8 mouse cellular contexts compared by ENCODE assay signal in the genomic region with DNA sequence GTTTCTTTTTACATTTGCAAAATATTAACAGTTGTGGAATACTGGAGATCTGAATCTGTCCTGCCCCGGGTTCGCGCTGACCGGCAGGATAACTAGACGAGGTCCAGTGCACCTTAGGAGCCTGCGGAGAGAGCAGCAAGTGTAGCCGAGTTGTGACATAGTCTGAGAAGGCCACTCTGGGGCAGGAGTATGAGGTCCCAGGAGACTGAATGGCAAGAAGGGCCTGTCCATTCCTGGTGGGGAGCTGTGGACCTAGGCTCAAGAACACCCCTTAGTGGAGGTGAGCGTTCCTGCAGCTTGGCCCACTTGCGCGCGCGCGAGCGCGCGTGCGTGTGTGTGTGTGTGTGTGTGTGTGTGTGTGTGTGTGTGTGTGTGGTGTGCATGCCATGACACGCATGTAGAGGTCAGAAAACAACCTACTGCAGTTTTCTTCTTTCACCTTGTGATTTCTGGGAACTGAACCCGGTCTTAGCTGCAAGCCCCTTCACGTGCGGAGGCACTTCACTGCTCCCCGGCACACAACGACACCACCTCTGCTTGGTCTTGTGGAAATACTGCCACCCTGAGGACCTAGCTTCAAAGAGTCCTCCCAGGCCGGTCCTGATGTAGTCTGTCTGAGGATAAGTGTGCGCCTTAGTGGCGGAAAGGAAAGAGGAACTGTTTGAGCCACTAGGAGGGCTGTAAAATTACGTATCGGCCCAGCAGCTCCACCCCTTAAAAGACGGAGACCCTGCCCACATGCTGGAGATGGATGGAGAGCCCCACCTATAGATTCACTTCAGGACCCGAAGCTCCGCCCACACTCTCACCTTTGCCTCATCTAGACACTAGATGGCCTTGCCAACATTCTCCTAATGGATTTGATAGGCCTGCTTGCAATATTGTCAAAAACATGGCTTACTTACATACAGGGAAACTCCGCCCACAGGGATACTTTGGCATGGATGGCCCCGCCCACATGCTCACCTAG. TPM values are rescaled to one million over a fixed set of nuclear protein-coding genes. Genes with fewer than 3 reads are reported as not detected.
A peak's percentile ranks its signal among the peaks of the same experiment; 100 is the strongest.
DNase-seq lines count a peak whose midpoint lies in the region; ATAC-seq and TF ChIP-seq lines count a peak whose summit lies in the region.

No protein-coding gene starts in this region.

- no peaks in the 10 kb centered on the region for H3K36me3 ChIP-seq in intestine, postnatal 0 days (ENCODE audit: control insufficient read depth, insufficient read depth)
- no peaks in the 10 kb centered on the region for H3K36me3 ChIP-seq in liver, adult 2 months (ENCODE audit: control insufficient read depth, insufficient read depth, low read length)
- no peaks in the 10 kb centered on the region for H3K36me3 ChIP-seq in midbrain, embryonic 16.5 days (ENCODE audit: control insufficient read depth, insufficient read depth, low read length)

- no peak overlapping the region for H3K9ac ChIP-seq in intestine, postnatal 0 days (ENCODE audit: low read depth, low read length)
- peak overlapping the region; percentile 55 for H3K9ac ChIP-seq in liver, adult 2 months (ENCODE audit: low read depth, low read length)
- H3K9ac ChIP-seq in midbrain, embryonic 16.5 days (ENCODE audit: low read depth, low read length): no peak overlapping the region

- no peaks in the 10 kb centered on the region for H3K79me2 ChIP-seq in liver, adult 2 months (ENCODE audit: control insufficient read depth, insufficient read depth, low read length)

- TF ChIP-seq CTCF in gastrocnemius, adult 2 months (IDR thresholded peaks at IDR 0.05): no peak; the same call in 1 of the 2 replicates
- TF ChIP-seq CTCF in intestine, postnatal 0 days (IDR thresholded peaks at IDR 0.05; ENCODE audit: low read depth): peak; percentile 48
- peak; percentile 78 for TF ChIP-seq CTCF in liver, adult 2 months (IDR thresholded peaks at IDR 0.05; ENCODE audit: low read depth, low read length)

- H3K27ac ChIP-seq in gastrocnemius, adult 2 months: peak overlapping the region; percentile 72
- H3K27ac ChIP-seq in intestine, postnatal 0 days (ENCODE audit: low read depth, low read length): peak overlapping the region; percentile 96
- H3K27ac ChIP-seq in liver, adult 2 months (replicated peaks; ENCODE audit: insufficient read depth, low read depth, low read length): peak overlapping the region; percentile 6
- H3K27ac ChIP-seq in midbrain, embryonic 16.5 days (ENCODE audit: low read length): no peak overlapping the region

- DNase-seq in urinary bladder, postnatal 14 days (ENCODE audit: low spot score): peak; percentile 66
- no peak for DNase-seq in urinary bladder, postnatal 25 days (ENCODE audit: low spot score)
- DNase-seq in cerebellum, postnatal 14 days: peak; percentile 54 to 68
- DNase-seq in gastrocnemius, adult 2 months: peak; percentile 64
- DNase-seq in liver, adult 2 months (ENCODE audit: extremely low read depth, low read depth, low spot score): peak; percentile 78
- peak; percentile 82 for DNase-seq in thymus, postnatal 0 days (ENCODE audit: low spot score)

- peak; percentile 87 for ATAC-seq in intestine, postnatal 0 days
- peak; percentile 89 for ATAC-seq in midbrain, embryonic 16.5 days

- H3K4me2 ChIP-seq in intestine, postnatal 0 days (replicated peaks; ENCODE audit: low read depth): peak overlapping the region; percentile 66
- H3K4me2 ChIP-seq in midbrain, embryonic 16.5 days (ENCODE audit: low read length): peak overlapping the region; percentile 33

- H3K4me1 ChIP-seq in intestine, postnatal 0 days (replicated peaks; ENCODE audit: control insufficient read depth, insufficient read depth, low read length): 0 out of 2 replicates have a peak, but pooled peaks cover 6% of the 10 kb centered on the region
- no peaks in the 10 kb centered on the region for H3K4me1 ChIP-seq in liver, adult 2 months (ENCODE audit: control insufficient read depth, insufficient read depth, low read length)
- H3K4me1 ChIP-seq in midbrain, embryonic 16.5 days (ENCODE audit: control insufficient read depth, insufficient read depth, low read length): peaks cover 8% of the 10 kb centered on the region; the same call in 1 of the 2 replicates

- 4% methylated on average over 32 of the region's 33 CpGs for WGBS in intestine, postnatal 0 days
- 4% methylated on average over 33 of the region's 33 CpGs for WGBS in liver, adult 2 months
- 3% methylated on average over 33 of the region's 33 CpGs for WGBS in midbrain, embryonic 16.5 days

- peak overlapping the region; percentile 68 for H3K4me3 ChIP-seq in gastrocnemius, adult 2 months
- peak overlapping the region; percentile 26 for H3K4me3 ChIP-seq in intestine, postnatal 0 days (ENCODE audit: low read depth, low read length)
- peak overlapping the region; percentile 11 for H3K4me3 ChIP-seq in liver, adult 2 months (ENCODE audit: insufficient read depth, low read depth, low read length)
- peak overlapping the region; percentile 25 for H3K4me3 ChIP-seq in midbrain, embryonic 16.5 days (ENCODE audit: low read depth, low read length)

- TF ChIP-seq POLR2A in liver, adult 2 months (IDR thresholded peaks at IDR 0.05; ENCODE audit: extremely low read depth, insufficient read depth, low read length): no peak

- H3K9me3 ChIP-seq in intestine, postnatal 0 days (ENCODE audit: control insufficient read depth): no peaks in the 10 kb centered on the region
- H3K9me3 ChIP-seq in midbrain, embryonic 16.5 days (replicated peaks; ENCODE audit: control insufficient read depth, low read length, poor library complexity, severe bottlenecking): no peaks in the 10 kb centered on the region

- intact Hi-C loops in gastrocnemius, adult 2 months (cut with DNase I): loop anchor here (1.0 kb wide), 2 partner anchors 33 to 59 kb away; no protein-coding TSS in a partner anchor

- H3K27me3 ChIP-seq in intestine, postnatal 0 days (replicated peaks; ENCODE audit: control insufficient read depth, insufficient read depth, low read length): no peaks in the 10 kb centered on the region
- H3K27me3 ChIP-seq in liver, adult 2 months (ENCODE audit: control insufficient read depth, insufficient read depth, low read length): no peaks in the 10 kb centered on the region
- no peaks in the 10 kb centered on the region for H3K27me3 ChIP-seq in midbrain, embryonic 16.5 days (ENCODE audit: control insufficient read depth, insufficient read depth, low read depth, low read length)

RNA-seq across cellular contexts. Expression of gene Cldn4, which starts 19.4 kb away (rescaled TPM):
- total RNA-seq in gastrocnemius, adult 2 months (2021): not detected
- polyA plus RNA-seq in intestine, postnatal 0 days (2015; fragmentation: Nextera tagmentation; extraction: Ambion mirVana): 62.1 and 76.6 TPM in 2 replicates
- 0.09 and 0.13 TPM in 2 replicates for total RNA-seq in liver, adult 2 months (2014; rRNA removed)
- polyA plus RNA-seq in liver, adult 2 months (2012; rRNA removed): 0.09 and 0.36 TPM in 2 replicates
- polyA plus RNA-seq in midbrain, embryonic 16.5 days (2015; fragmentation: Nextera tagmentation; extraction: Ambion mirVana): not detected in 2 replicates
- polyA plus RNA-seq in thymus, postnatal 0 days (2015; fragmentation: Nextera tagmentation; extraction: Ambion mirVana): 32.6 and 35.4 TPM in 2 replicates

RNA-seq across cellular contexts. Expression of gene Cldn3, which starts 19.9 kb away (rescaled TPM):
- not detected for total RNA-seq in gastrocnemius, adult 2 months (2021)
- polyA plus RNA-seq in intestine, postnatal 0 days (2015; fragmentation: Nextera tagmentation; extraction: Ambion mirVana): 96.0 and 116 TPM in 2 replicates
- 49.9 and 86.6 TPM in 2 replicates for total RNA-seq in liver, adult 2 months (2014; rRNA removed)
- 290 and 291 TPM in 2 replicates for polyA plus RNA-seq in liver, adult 2 months (2012; rRNA removed)
- 2.2 and 2.6 TPM in 2 replicates for polyA plus RNA-seq in midbrain, embryonic 16.5 days (2015; fragmentation: Nextera tagmentation; extraction: Ambion mirVana)
- polyA plus RNA-seq in thymus, postnatal 0 days (2015; fragmentation: Nextera tagmentation; extraction: Ambion mirVana): 6.4 and 6.8 TPM in 2 replicates

RNA-seq across cellular contexts. Expression of gene Mettl27, which starts 34.0 kb away (rescaled TPM):
- total RNA-seq in gastrocnemius, adult 2 months (2021): 1 to 10 TPM; 4.2 to 4.6 TPM
- 30.3 and 31.4 TPM in 2 replicates for polyA plus RNA-seq in intestine, postnatal 0 days (2015; fragmentation: Nextera tagmentation; extraction: Ambion mirVana)
- total RNA-seq in liver, adult 2 months (2014; rRNA removed): 13.5 and 19.1 TPM in 2 replicates
- polyA plus RNA-seq in liver, adult 2 months (2012; rRNA removed): 17.9 and 30.0 TPM in 2 replicates
- 6.4 and 6.6 TPM in 2 replicates for polyA plus RNA-seq in midbrain, embryonic 16.5 days (2015; fragmentation: Nextera tagmentation; extraction: Ambion mirVana)
- 19.9 and 29.5 TPM in 2 replicates for polyA plus RNA-seq in thymus, postnatal 0 days (2015; fragmentation: Nextera tagmentation; extraction: Ambion mirVana)

RNA-seq across cellular contexts. Expression of gene Abhd11, which starts 42.8 kb away (rescaled TPM):
- 10 to 100 TPM; 45.5 to 56.8 TPM for total RNA-seq in gastrocnemius, adult 2 months (2021)
- polyA plus RNA-seq in intestine, postnatal 0 days (2015; fragmentation: Nextera tagmentation; extraction: Ambion mirVana): 60.1 and 61.9 TPM in 2 replicates
- 35.9 and 38.1 TPM in 2 replicates for total RNA-seq in liver, adult 2 months (2014; rRNA removed)
- polyA plus RNA-seq in liver, adult 2 months (2012; rRNA removed): 77.6 and 78.8 TPM in 2 replicates
- polyA plus RNA-seq in midbrain, embryonic 16.5 days (2015; fragmentation: Nextera tagmentation; extraction: Ambion mirVana): 76.5 and 81.5 TPM in 2 replicates
- polyA plus RNA-seq in thymus, postnatal 0 days (2015; fragmentation: Nextera tagmentation; extraction: Ambion mirVana): 51.0 and 52.2 TPM in 2 replicates

RNA-seq across cellular contexts. Expression of gene Cldn13, which starts 50.8 kb away (rescaled TPM):
- total RNA-seq in gastrocnemius, adult 2 months (2021): not detected
- not detected in 2 replicates for polyA plus RNA-seq in intestine, postnatal 0 days (2015; fragmentation: Nextera tagmentation; extraction: Ambion mirVana)
- total RNA-seq in liver, adult 2 months (2014; rRNA removed): not detected in 2 replicates
- not detected in 2 replicates for polyA plus RNA-seq in liver, adult 2 months (2012; rRNA removed)
- not detected in 2 replicates for polyA plus RNA-seq in midbrain, embryonic 16.5 days (2015; fragmentation: Nextera tagmentation; extraction: Ambion mirVana)
- 4.1 and 5.0 TPM in 2 replicates for polyA plus RNA-seq in thymus, postnatal 0 days (2015; fragmentation: Nextera tagmentation; extraction: Ambion mirVana)

Comparison
In these comparisons a context has a peak if more than half of its experiments do, and no peak if none do; other contexts are left out.
1. H3K4me3 ChIP-seq: peak in every context shown above with its lines; median percentile 68 in gastrocnemius, adult 2 months; 26 in intestine, postnatal 0 days; 25 in midbrain, embryonic 16.5 days; 11 in liver, adult 2 months.
2. RNA of gene Cldn4, which starts 19.4 kb away (polyA plus RNA-seq): 62.1 to 76.6 TPM in intestine, postnatal 0 days and 32.6 to 35.4 TPM in thymus, postnatal 0 days; 0.09 to 0.36 TPM in liver, adult 2 months and not detected in midbrain, embryonic 16.5 days; every median in the first group is over 10 times any median in the second.
3. RNA of gene Cldn3, which starts 19.9 kb away (polyA plus RNA-seq): 290 to 291 TPM in liver, adult 2 months and 96.0 to 116 TPM in intestine, postnatal 0 days; 6.4 to 6.8 TPM in thymus, postnatal 0 days and 2.2 to 2.6 TPM in midbrain, embryonic 16.5 days; every median in the first group is over 10 times any median in the second.